Mouse (Mus musculus): ENCODE data around the gene Tnnt1.

Gene Tnnt1

GRCm38 (mm10) chr7:4521231-4522003 is 5.2 kb upstream of the Tnnt1 start:
- DNase-seq: no peak

GRCm38 (mm10) chr7:4518487-4518886 is 2.3 kb upstream of the Tnnt1 start:
- no peak for DNase-seq

- no peak for DNase-seq
Observed at GRCm38 (mm10) chr7:4515853-4516252, 329 bp downstream of the Tnnt1 start.

- no peak for DNase-seq
Observed at GRCm38 (mm10) chr7:4513829-4514712, 2.1 kb downstream of the Tnnt1 start.

GRCm38 (mm10) chr7:4513236-4513635 is 2.9 kb downstream of the Tnnt1 start:
- DNase-seq: no peak

- DNase-seq: no peak
Observed at GRCm38 (mm10) chr7:4511489-4512224, 4.5 kb downstream of the Tnnt1 start.

GRCm38 (mm10) chr7:4509863-4510608 is 6.1 kb downstream of the Tnnt1 start:
- DNase-seq: peak; percentile 70

GRCm38 (mm10) chr7:4508739-4509116 is 7.5 kb downstream of the Tnnt1 start:
- no peak for DNase-seq

GRCm38 (mm10) chr7:4508062-4508738 is 8.0 kb downstream of the Tnnt1 start:
- DNase-seq: no peak

GRCm38 (mm10) chr7:4507220-4507619 is 9.0 kb downstream of the Tnnt1 start:
- DNase-seq: no peak

- no peak for DNase-seq
Observed at GRCm38 (mm10) chr7:4504646-4505435, 11.3 kb downstream of the Tnnt1 start.

- DNase-seq: no peak
Observed at GRCm38 (mm10) chr7:4503858-4504257, 12.3 kb downstream of the Tnnt1 start.

GRCm38 (mm10) chr7:4503100-4503499 is 13.1 kb downstream of the Tnnt1 start:
- DNase-seq: no peak

GRCm38 (mm10) chr7:4502421-4503090 is 13.6 kb downstream of the Tnnt1 start:
- DNase-seq: peak; percentile 63

GRCm38 (mm10) chr7:4501558-4502397 is 14.4 kb downstream of the Tnnt1 start, which contains the start of gene Ppp1r12c:
Gene Ppp1r12c, minus strand, starts transcription at chr7:4501680.
- DNase-seq: peak; percentile 92

GRCm38 (mm10) chr7:4500892-4501471 is 15.2 kb downstream of the Tnnt1 start:
- DNase-seq: peak; percentile 31

GRCm38 (mm10) chr7:4499034-4499433 is 17.1 kb downstream of the Tnnt1 start:
- DNase-seq: no peak

GRCm38 (mm10) chr7:4498251-4498650 is 17.9 kb downstream of the Tnnt1 start:
- peak; percentile 49 for DNase-seq

All from kidney, adult 11 months (tissue).